ENCODE assay signal across 16 mouse cellular contexts in genomic region chr15:77003173-77003867, GRCm38 (mm10). TPM values are rescaled to one million over a fixed set of nuclear protein-coding genes. Genes with fewer than 3 reads are reported as not detected.
DNase-seq lines count a peak whose midpoint lies in the region; TF ChIP-seq lines count a peak whose summit lies in the region.
"Had no signal": no experiment of that assay in that cellular context is flagged by ENCODE, and none has a peak within 500 bp of the region (broad histone marks: within the 10 kb centered on the region; RNA-seq: fewer than 3 reads in every experiment).

No protein-coding gene starts in this region.

- H3K27ac ChIP-seq in heart, adult 2 months: no peak overlapping the region; the same call in 1 of the 2 replicates
- H3K27ac ChIP-seq: embryonic facial prominence, embryonic 15.5 days; forebrain, embryonic 12.5 days; midbrain, embryonic 15.5 days had no signal

- H3K79me2 ChIP-seq in heart, adult 2 months (replicated peaks; ENCODE audit: control insufficient read depth, insufficient read depth, low read length): no peaks in the 10 kb centered on the region

- no peak for TF ChIP-seq CTCF in heart, adult 2 months (IDR thresholded peaks at IDR 0.05)

- H3K36me3 ChIP-seq in heart, adult 2 months (ENCODE audit: control insufficient read depth, insufficient read depth, low read length): no peaks in the 10 kb centered on the region
- H3K36me3 ChIP-seq: embryonic facial prominence, embryonic 15.5 days; forebrain, embryonic 12.5 days; midbrain, embryonic 15.5 days had no signal

- no peaks in the 10 kb centered on the region for H3K27me3 ChIP-seq in heart, adult 2 months (ENCODE audit: control insufficient read depth, insufficient read depth, low read length)
- H3K27me3 ChIP-seq: midbrain, embryonic 15.5 days had no signal

- no peak for TF ChIP-seq EP300 in heart, adult 2 months (IDR thresholded peaks at IDR 0.05; ENCODE audit: insufficient read depth, low read depth, low read length)

- no peak for TF ChIP-seq POLR2A in heart, adult 2 months (IDR thresholded peaks at IDR 0.05; ENCODE audit: insufficient read depth, low read depth, low read length)

- no peak overlapping the region for H3K4me3 ChIP-seq in heart, adult 2 months
- H3K4me3 ChIP-seq: embryonic facial prominence, embryonic 15.5 days; forebrain, embryonic 12.5 days; midbrain, embryonic 15.5 days had no signal

- no peak overlapping the region for H3K9ac ChIP-seq in heart, adult 2 months (ENCODE audit: low read depth, low read length)
- H3K9ac ChIP-seq: embryonic facial prominence, embryonic 15.5 days; forebrain, embryonic 12.5 days; lung, embryonic 14.5 days; midbrain, embryonic 15.5 days had no signal

- peak; percentile 95 for DNase-seq in heart, adult 11 months
- DNase-seq in heart, adult 2 months: no peak
- peak; percentile 16 for DNase-seq in left cerebral cortex, postnatal 4 days
- DNase-seq in left cerebral cortex, postnatal 10 days (ENCODE audit: extremely low spot score in 1 of 2, low spot score in 2 of 2): no peak
- DNase-seq in gastrocnemius, adult 8-10 months (ENCODE audit: low spot score in 2 of 2): peak; percentile 68 to 74
- peak; percentile 89 for DNase-seq in skeletal muscle tissue, adult 2 months (ENCODE audit: low read depth, low spot score)
- no peak for DNase-seq in kidney, adult 8-10 months

- intact Hi-C loops in heart, adult 2 months (cut with DNase I): loop anchor here (5.0 kb wide), 1 partner anchor 256 kb away; no protein-coding TSS in a partner anchor
- intact Hi-C loops in left cerebral cortex, postnatal 4 days (cut with DNase I): no loop called here
- intact Hi-C loops in left cerebral cortex, postnatal 10 days (cut with DNase I): no loop called here

- WGBS in heart, adult 2 months: 77% methylated on average over 3 of the region's 3 CpGs

- no peaks in the 10 kb centered on the region; the same call in 1 of the 2 replicates for H3K4me1 ChIP-seq in heart, adult 2 months (ENCODE audit: control insufficient read depth, insufficient read depth, low read length)
- H3K4me1 ChIP-seq: forebrain, embryonic 12.5 days had no signal

RNA-seq across cellular contexts. Expression of gene Apol6, which starts 41.2 kb away (rescaled TPM):
- total RNA-seq in heart, adult 2 months (2021): under 1 TPM; 0.47 to 0.89 TPM
- polyA plus RNA-seq in heart, adult 2 months (2012; rRNA removed): 3.3 and 8.0 TPM in 2 replicates
- not detected for total RNA-seq in left cerebral cortex, postnatal 4 days (2021)
- total RNA-seq in left cerebral cortex, postnatal 10 days (2021): under 1 TPM in 1 of 2 experiments, not detected in 1; 0.32 TPM
- total RNA-seq in gastrocnemius, adult 8-10 months (2022): 10 to 100 TPM; 29.4 to 66.8 (median 49.7) TPM
- total RNA-seq: megakaryocyte progenitor cell, adult 5-6 weeks had no signal
- polyA plus RNA-seq: activated CD4-positive, CD25-positive, alpha-beta regulatory T cell, adult 4 months; forebrain, embryonic 12.5 days; liver, embryonic 11.5 days; thymus, postnatal 0 days had no signal

RNA-seq across cellular contexts. Expression of gene Mb, which starts 47.1 kb away (rescaled TPM):
- over 10,000 TPM; 17,740 to 20,311 TPM for total RNA-seq in heart, adult 2 months (2021)
- polyA plus RNA-seq in heart, adult 2 months (2012; rRNA removed): 16,399 and 21,043 TPM in 2 replicates
- total RNA-seq in left cerebral cortex, postnatal 4 days (2021): not detected
- not detected for total RNA-seq in left cerebral cortex, postnatal 10 days (2021)
- total RNA-seq in gastrocnemius, adult 8-10 months (2022): 1,000 to 10,000 TPM; 3,053 to 3,564 (median 3,434) TPM
- total RNA-seq: left cerebral cortex, postnatal 36 days; megakaryocyte progenitor cell, adult 5-6 weeks had no signal
- polyA plus RNA-seq: activated CD4-positive, CD25-positive, alpha-beta regulatory T cell, adult 4 months; forebrain, embryonic 12.5 days had no signal

RNA-seq across cellular contexts. Expression of gene 1110038F14Rik, which starts 55.0 kb away (rescaled TPM):
- total RNA-seq in heart, adult 2 months (2021): 10 to 100 TPM; 18.7 to 20.4 TPM
- polyA plus RNA-seq in heart, adult 2 months (2012; rRNA removed): 12.3 and 15.2 TPM in 2 replicates
- total RNA-seq in left cerebral cortex, postnatal 4 days (2021): 10 to 100 TPM; 24.4 to 24.5 TPM
- 10 to 100 TPM; 22.0 to 22.7 TPM for total RNA-seq in left cerebral cortex, postnatal 10 days (2021)
- total RNA-seq in gastrocnemius, adult 8-10 months (2022): 10 to 100 TPM; 16.5 to 20.4 (median 19.7) TPM

Comparison
In these comparisons a context has a peak if more than half of its experiments do, and no peak if none do; other contexts are left out.
1. DNase-seq: peak in heart, adult 11 months (single experiment), left cerebral cortex, postnatal 4 days (single experiment), gastrocnemius, adult 8-10 months (2 of 2) and skeletal muscle tissue, adult 2 months (single experiment); none in heart, adult 2 months (0 of 2), left cerebral cortex, postnatal 10 days (0 of 2) and kidney, adult 8-10 months (0 of 2).
2. RNA of gene Apol6, which starts 41.2 kb away (total RNA-seq): 29.4 to 66.8 TPM in gastrocnemius, adult 8-10 months; 0.47 to 0.89 TPM in heart, adult 2 months, 0.32 TPM in left cerebral cortex, postnatal 10 days and not detected in left cerebral cortex, postnatal 4 days; every median in the first group is over 10 times any median in the second.
3. RNA of gene Mb, which starts 47.1 kb away (total RNA-seq): 17,740 to 20,311 TPM in heart, adult 2 months and 3,053 to 3,564 TPM in gastrocnemius, adult 8-10 months; not detected in left cerebral cortex, postnatal 4 days and not detected in left cerebral cortex, postnatal 10 days; every median in the first group is over 1,000 times any median in the second.